Mouse (Mus musculus) CH12.LX (cell line): ENCODE data around the gene Rnf214. TPM values are rescaled to one million over a fixed set of nuclear protein-coding genes. Genes with fewer than 3 reads are reported as not detected.
A peak's percentile ranks its signal among the peaks of the same experiment; 100 is the strongest.

Experiments
- DNase-seq: peaks from one replicate; pipeline ENCODE4 v3.0.0-alpha.2; 2013; ENCODE audit errors: extremely low read depth
- H3K27ac ChIP-seq: 2 replicates; pipeline ENCODE4 v1.5.1; 2012; ENCODE audit warnings: low read depth, mild to moderate bottlenecking, control low read depth, moderate library complexity; ENCODE audit not compliant: insufficient read depth
- H3K27me3 ChIP-seq: replicated peaks from 2 replicates; pipeline ENCODE3; 2012; ENCODE audit warnings: inconsistent platforms
- H3K36me3 ChIP-seq, 2 experiments: replicated peaks in 1 of 2; 2 replicates each; pipeline versions ENCODE3 to v1.6.1; 2012; ENCODE audit warnings: inconsistent platforms in 1 of 2, low read length in 1 of 2, mild to moderate bottlenecking in 1 of 2, mixed read lengths in 1 of 2, moderate library complexity in 1 of 2; ENCODE audit not compliant: control insufficient read depth in 1 of 2, insufficient read depth in 1 of 2
- H3K4me1 ChIP-seq, 2 experiments: 2 replicates each; pipeline ENCODE4 v1.6.1; 2012; ENCODE audit warnings: inconsistent platforms in 1 of 2, moderate library complexity in 1 of 2; ENCODE audit not compliant: insufficient read depth in 2 of 2, control insufficient read depth in 1 of 2
- H3K4me2 ChIP-seq: 2 replicates; pipeline ENCODE4 v1.6.1; 2012; ENCODE audit warnings: low read depth, mild to moderate bottlenecking, control low read depth; ENCODE audit not compliant: poor library complexity, insufficient read depth, severe bottlenecking
- H3K4me3 ChIP-seq, 3 experiments: fragments of 150-350 bp in 1 of 3; sonication (generic) in 1 of 3; replicated peaks in 1 of 3; 2 replicates each; pipeline versions ENCODE3 to v1.5.1; 2011 to 2012; ENCODE audit warnings: low read depth in 2 of 3, low read length in 2 of 3, mild to moderate bottlenecking in 2 of 3, moderate library complexity in 2 of 3, control low read depth in 1 of 3, improper control_type of control experiment in 1 of 3, inconsistent platforms in 1 of 3, mixed read lengths in 1 of 3; ENCODE audit not compliant: poor library complexity in 1 of 3
- H3K79me2 ChIP-seq: replicated peaks from 2 replicates; pipeline ENCODE4 v1.6.1; 2012; ENCODE audit warnings: mild to moderate bottlenecking, moderate library complexity; ENCODE audit not compliant: control insufficient read depth, poor library complexity, insufficient read depth, severe bottlenecking; ENCODE audit errors: extremely low read depth
- H3K9ac ChIP-seq: 2 replicates; pipeline ENCODE4 v1.6.1; 2012; ENCODE audit warnings: low read depth, mild to moderate bottlenecking, control low read depth, moderate library complexity; ENCODE audit not compliant: insufficient read depth
- H3K9me3 ChIP-seq: replicated peaks from 2 replicates; pipeline ENCODE3; 2012; ENCODE audit warnings: low read length, inconsistent platforms, mixed read lengths
- BHLHE40 ChIP-seq: IDR thresholded peaks from 2 replicates; pipeline ENCODE4 v1.6.1; 2011; ENCODE audit warnings: mild to moderate bottlenecking, low read depth, low read length, improper control_type of control experiment
- CHD1 ChIP-seq: IDR thresholded peaks from 2 replicates; pipeline ENCODE4 v1.6.1; 2012; ENCODE audit warnings: low read depth, low read length, improper control_type of control experiment, inconsistent platforms
- CHD2 ChIP-seq: IDR thresholded peaks from 2 replicates; pipeline ENCODE4 v1.6.1; 2011; ENCODE audit warnings: low read length, improper control_type of control experiment
- CTCF ChIP-seq, 2 experiments: IDR thresholded peaks in 1 of 2; conservative IDR thresholded peaks in 1 of 2; 2 replicates each; pipeline ENCODE4 v1.5.1; 2011 to 2012; ENCODE audit warnings: low read depth in 2 of 2, low read length in 2 of 2, improper control_type of control experiment in 1 of 2, inconsistent platforms in 1 of 2, mild to moderate bottlenecking in 1 of 2, moderate library complexity in 1 of 2
- ETS1 ChIP-seq: conservative IDR thresholded peaks from 2 replicates; pipeline ENCODE4 v1.6.1; 2012; ENCODE audit warnings: low read depth, mild to moderate bottlenecking, inconsistent platforms, low read length, improper control_type of control experiment, moderate library complexity
- HCFC1 ChIP-seq: IDR thresholded peaks from 2 replicates; pipeline ENCODE4 v1.6.1; 2012; ENCODE audit warnings: low read depth, mild to moderate bottlenecking, inconsistent platforms, low read length, improper control_type of control experiment
- IRF4 ChIP-seq: IDR thresholded peaks from 2 replicates; pipeline ENCODE4 v1.6.1; 2014; ENCODE audit warnings: low read depth, mild to moderate bottlenecking, inconsistent platforms, low read length, improper control_type of control experiment
- MAFK ChIP-seq: IDR thresholded peaks from 2 replicates; pipeline ENCODE4 v1.6.1; 2011; ENCODE audit warnings: low read length, improper control_type of control experiment; ENCODE audit not compliant: insufficient replicate concordance
- MAZ ChIP-seq: IDR thresholded peaks from 2 replicates; pipeline ENCODE4 v1.6.1; 2012; ENCODE audit warnings: low read depth, mild to moderate bottlenecking, inconsistent platforms, low read length, improper control_type of control experiment, moderate library complexity
- MEF2A ChIP-seq: IDR thresholded peaks from 2 replicates; pipeline ENCODE4 v1.6.1; 2014; ENCODE audit warnings: low read depth, mild to moderate bottlenecking, inconsistent platforms, low read length, improper control_type of control experiment, borderline replicate concordance
- MYC ChIP-seq: IDR thresholded peaks from 2 replicates; pipeline ENCODE4 v1.6.1; 2011; ENCODE audit warnings: low read depth, mild to moderate bottlenecking, improper control_type of control experiment, low read length
- NRF1 ChIP-seq: IDR thresholded peaks from 2 replicates; pipeline ENCODE4 v1.6.1; 2014; ENCODE audit warnings: low read depth, mild to moderate bottlenecking, inconsistent platforms, low read length, improper control_type of control experiment, moderate library complexity
- PAX5 ChIP-seq: IDR thresholded peaks from 2 replicates; pipeline ENCODE4 v1.6.1; 2012; ENCODE audit warnings: low read length, inconsistent platforms, mixed read lengths
- POLR2A ChIP-seq: IDR thresholded peaks from 2 replicates; pipeline ENCODE4 v1.6.1; 2011; ENCODE audit warnings: low read depth, mild to moderate bottlenecking, improper control_type of control experiment, low read length
- POLR2AphosphoS2 ChIP-seq: IDR thresholded peaks from 2 replicates; pipeline ENCODE4 v1.6.1; 2011; ENCODE audit warnings: low read depth, low read length, improper control_type of control experiment
- RAD21 ChIP-seq: IDR thresholded peaks from 2 replicates; pipeline ENCODE4 v1.6.1; 2011; ENCODE audit warnings: low read depth, mild to moderate bottlenecking, low read length, improper control_type of control experiment, moderate library complexity
- RCOR1 ChIP-seq: conservative IDR thresholded peaks from 2 replicates; pipeline ENCODE4 v1.6.1; 2012; ENCODE audit warnings: low read depth, mild to moderate bottlenecking, inconsistent platforms, low read length, improper control_type of control experiment
- SIN3A ChIP-seq: IDR thresholded peaks from 2 replicates; pipeline ENCODE4 v1.6.1; 2012; ENCODE audit warnings: low read length, improper control_type of control experiment, inconsistent platforms
- TBP ChIP-seq: conservative IDR thresholded peaks from 2 replicates; pipeline ENCODE4 v1.6.1; 2011; ENCODE audit warnings: low read depth, low read length, improper control_type of control experiment
- UBTF ChIP-seq: IDR thresholded peaks from 2 replicates; pipeline ENCODE4 v1.6.1; 2012; ENCODE audit warnings: low read depth, mild to moderate bottlenecking, inconsistent platforms, low read length, improper control_type of control experiment, moderate library complexity
- USF2 ChIP-seq: conservative IDR thresholded peaks from 2 replicates; pipeline ENCODE4 v1.6.1; 2011; ENCODE audit warnings: low read depth, low read length, improper control_type of control experiment
- ZMIZ1 ChIP-seq: IDR thresholded peaks from 2 replicates; pipeline ENCODE4 v1.6.1; 2012; ENCODE audit warnings: low read depth, mild to moderate bottlenecking, inconsistent platforms, low read length, improper control_type of control experiment
- ZNF384 ChIP-seq: IDR thresholded peaks from 2 replicates; pipeline ENCODE4 v1.6.1; 2012; ENCODE audit warnings: low read depth, low read length, improper control_type of control experiment, inconsistent platforms
- dilution Hi-C: fragments of 300-500 bp; cut with MboI; formaldehyde crosslinking; loops from 2 replicates; pipeline ENCODE4 v1.14.3; 2020; ENCODE audit warnings: low sequenced_read_pairs; ENCODE audit not compliant: extremely low pct_unique_long_range_greater_than_20kb, extremely low pct_ligation_motif_present
- in situ Hi-C: fragments of 300-500 bp; cut with MboI; formaldehyde crosslinking; loops from 3 replicates; pipeline ENCODE4 v1.14.3; 2019; ENCODE audit warnings: low sequenced_read_pairs, low pct_ligation_motif_present, low pct_unique_long_range_greater_than_20kb, mixed read lengths
- polyA plus RNA-seq: library from polyadenylated mRNA; unstranded; fragments of >175 nt; gene quantifications from 2 replicates; pipeline ENCODE4 v1.2.1, GENCODE M21; 2012; ENCODE audit warnings: low read depth; ENCODE audit not compliant: insufficient read length
- total RNA-seq, 2 experiments: library from RNA; depleted of rRNA; stranded (reverse); fragments of 300-350 nt in 1 of 2; fragments of >200 nt in 1 of 2; gene quantifications; 2 replicates each; pipeline ENCODE4 v1.2.3; 2012 to 2014

Rnf214 gene
- total and polyA plus RNA-seq, 3 experiments: 4.4 to 16.1 (median 9.4) TPM

- in situ Hi-C loops (no loop called here), dilution Hi-C loops (no loop called here)
- no peaks in the 10 kb centered on the region for H3K79me2 ChIP-seq
- no peak overlapping the region for H3K4me2 ChIP-seq
- H3K9me3 ChIP-seq: no peaks in the 10 kb centered on the region
- H3K4me3 ChIP-seq: no peak overlapping the region
- peaks cover 0 to 56% of the 10 kb centered on the region in 2 experiments; a peak in 2 of 4 replicates for H3K4me1 ChIP-seq
- peaks cover 79 to 93% of the 10 kb centered on the region in 2 experiments for H3K36me3 ChIP-seq
- no peak overlapping the region for H3K9ac ChIP-seq
- TF ChIP-seq SIN3A (no peak), CTCF (conservative IDR thresholded peaks at IDR 0.05 in 1 of 2, IDR thresholded peaks at IDR 0.05 in 1 of 2; ENCODE audit: low read depth in 2 of 2, low read length in 2 of 2) (peak in 1 of 2 experiments; percentile 8; a peak in 1 of 4 replicates), IRF4 (no peak), MEF2A (no peak), RCOR1 (no peak)
- TF ChIP-seq, all 38 proteins: peak for 1
- H3K27ac ChIP-seq: no peak overlapping the region
- no peaks in the 10 kb centered on the region for H3K27me3 ChIP-seq
- peak; percentile 37 for DNase-seq
Measured at GRCm38 (mm10) chr9:45941329-45941888, 34.7 kb upstream of the Rnf214 start.

- dilution Hi-C loops (no loop called here), in situ Hi-C loops (no loop called here)
- H3K27me3 ChIP-seq: no peaks in the 10 kb centered on the region
- H3K27ac ChIP-seq: no peak overlapping the region
- TF ChIP-seq ETS1 (no peak), HCFC1 (no peak), RAD21 (no peak), ZMIZ1 (no peak), ZNF384 (no peak), NRF1 (no peak), USF2 (no peak), TBP (no peak), BHLHE40 (no peak), RCOR1 (no peak), CHD1 (no peak), MAZ (no peak), MAFK (no peak), POLR2AphosphoS2 (no peak), PAX5 (no peak), UBTF (no peak), POLR2A (no peak), MYC (no peak), CHD2 (no peak), MEF2A (no peak)
- TF ChIP-seq, all 38 proteins: peak for 0
- Histone ChIP-seq H3K4me1 (peaks cover 0 to 40% of the 10 kb centered on the region in 2 experiments; a peak in 2 of 4 replicates), H3K4me3 (no peak overlapping the region), H3K9me3 (no peaks in the 10 kb centered on the region), H3K79me2 (no peaks in the 10 kb centered on the region), H3K4me2 (no peak overlapping the region), H3K9ac (no peak overlapping the region), H3K36me3 (peaks cover 65 to 83% of the 10 kb centered on the region in 2 experiments)
- DNase-seq: no peak
Measured at GRCm38 (mm10) chr9:45939794-45940193, 33.1 kb upstream of the Rnf214 start.
